8 mouse cellular contexts compared by ENCODE assay signal in genomic region chr19:6306137-6306551, GRCm38 (mm10). TPM values are rescaled to one million over a fixed set of nuclear protein-coding genes. Genes with fewer than 3 reads are reported as not detected.
DNase-seq lines count a peak whose midpoint lies in the region; ATAC-seq and TF ChIP-seq lines count a peak whose summit lies in the region.

Gene Cdc42bpg (plus strand): TSS chr19:6306456.

- H3K4me1 ChIP-seq in MEL (ENCODE audit: control insufficient read depth in 1 of 2, insufficient read depth in 2 of 2, low read length in 2 of 2) = peaks cover 12 to 18% of the 10 kb centered on the region in 2 experiments
- peaks cover 7% of the 10 kb centered on the region for H3K4me1 ChIP-seq in forebrain, embryonic 12.5 days

- no peaks in the 10 kb centered on the region for H3K9me3 ChIP-seq in MEL (replicated peaks; ENCODE audit: insufficient read depth, low read length)
- no peaks in the 10 kb centered on the region for H3K9me3 ChIP-seq in forebrain, embryonic 12.5 days

- no peaks in the 10 kb centered on the region for H3K27me3 ChIP-seq in MEL (ENCODE audit: control insufficient read depth in 1 of 2, insufficient read depth in 2 of 2, low read length in 2 of 2)
- H3K27me3 ChIP-seq in forebrain, embryonic 12.5 days = no peaks in the 10 kb centered on the region

- no peak; a peak in 1 of 4 replicates for TF ChIP-seq POLR2A in MEL (IDR thresholded peaks at IDR 0.05; ENCODE audit: control insufficient read depth in 1 of 2, insufficient read depth in 1 of 2, low read depth in 1 of 2, low read length in 2 of 2, poor library complexity in 1 of 2)

- peak within 1 kb of the TSS; percentile 64 for H3K27ac ChIP-seq in MEL (ENCODE audit: control insufficient read depth, low read depth, low read length)
- peak within 1 kb of the TSS; percentile 56; the same call in 1 of the 2 replicates for H3K27ac ChIP-seq in forebrain, embryonic 12.5 days

- H3K79me2 ChIP-seq in MEL (ENCODE audit: control insufficient read depth, insufficient read depth, low read length, poor library complexity) = no peaks in the 10 kb centered on the region; the same call in 1 of the 2 replicates

- ATAC-seq in forebrain, embryonic 12.5 days (ENCODE audit: low FRiP score) = peak; percentile 69

- WGBS in forebrain, embryonic 12.5 days = 2% methylated on average over 26 of the region's 38 CpGs
- WGBS in large intestine, adult 2 months = under 1% methylated on average over 38 of the region's 38 CpGs

- H3K36me3 ChIP-seq in MEL (ENCODE audit: control insufficient read depth in 1 of 2, insufficient read depth in 2 of 2, low read length in 2 of 2) = peaks cover 0 to 18% of the 10 kb centered on the region in 2 experiments; a peak in 2 of 4 replicates
- 0 out of 2 replicates have a peak, but pooled peaks cover 5% of the 10 kb centered on the region for H3K36me3 ChIP-seq in forebrain, embryonic 12.5 days (replicated peaks)

- TF ChIP-seq CTCF in MEL (IDR thresholded peaks at IDR 0.05 in 2 of 3, conservative IDR thresholded peaks at IDR 0.05 in 1 of 3; ENCODE audit: control insufficient read depth in 1 of 3, insufficient read depth in 1 of 3, low read depth in 2 of 3, low read length in 3 of 3, poor library complexity in 1 of 3, severe bottlenecking in 1 of 3) = no peak

- no peak for TF ChIP-seq EP300 in MEL (IDR thresholded peaks at IDR 0.05; ENCODE audit: low read depth in 1 of 2, low read length in 2 of 2)

- peak within 1 kb of the TSS; percentile 76 for H3K9ac ChIP-seq in MEL (ENCODE audit: control insufficient read depth, low read depth, low read length, poor library complexity, severe bottlenecking)
- peak within 1 kb of the TSS; percentile 62 for H3K9ac ChIP-seq in forebrain, embryonic 12.5 days

- H3K4me3 ChIP-seq in MEL (ENCODE audit: control insufficient read depth in 1 of 2, insufficient read depth in 1 of 2, low read depth in 2 of 2, low read length in 2 of 2) = peak within 1 kb of the TSS; percentile 66 to 73
- peak within 1 kb of the TSS; percentile 67 for H3K4me3 ChIP-seq in forebrain, embryonic 12.5 days (replicated peaks)

- peak; percentile 80 for DNase-seq in MEL (ENCODE audit: low read depth, low spot score)
- peak; percentile 65 for DNase-seq in c-Kit-positive CD71-positive TER-119-negative erythroid progenitor cells, embryonic 14.5 days (ENCODE audit: low read depth)
- DNase-seq in heart, postnatal 25 days (ENCODE audit: low spot score) = peak; percentile 76
- no peak for DNase-seq in large intestine, adult 2 months (ENCODE audit: low read depth, low spot score)
- peak; percentile 69 for DNase-seq in mesoderm, embryonic 11.5 days (ENCODE audit: low read depth, low spot score)
- DNase-seq in right cerebral cortex, postnatal 4 days = peak; percentile 53
- DNase-seq in yolk sac, embryonic 10.5 days (ENCODE audit: low spot score) = peak; percentile 94

- intact Hi-C loops in heart, postnatal 25 days (cut with DNase I) = loop anchor here (2.0 kb wide), 1 partner anchor 25 kb away; no protein-coding TSS in a partner anchor

- peak within 1 kb of the TSS; percentile 77 for H3K4me2 ChIP-seq in forebrain, embryonic 12.5 days

- no peak for TF ChIP-seq RAD21 in MEL (IDR thresholded peaks at IDR 0.05; ENCODE audit: low read depth, low read length)

TF ChIP-seq in MEL, 35 proteins besides CTCF, POLR2A, EP300 and RAD21:
- peak; percentile 85 for TF ChIP-seq HCFC1 (IDR thresholded peaks at IDR 0.05; ENCODE audit: low read depth, low read length)
- no peak for TF ChIP-seq MAFK (IDR thresholded peaks at IDR 0.05; ENCODE audit: borderline replicate concordance, low read depth, low read length)
- no peak for TF ChIP-seq ZC3H11A (IDR thresholded peaks at IDR 0.05; ENCODE audit: low read depth, low read length)
- no peak for TF ChIP-seq E2F4 (IDR thresholded peaks at IDR 0.05; ENCODE audit: borderline replicate concordance, low read depth, low read length)
- TF ChIP-seq MXI1 (IDR thresholded peaks at IDR 0.05; ENCODE audit: low read depth, low read length) = no peak
- 0 out of 2 replicates have a peak, but pooled peaks have one; percentile 11 for TF ChIP-seq SIN3A (IDR thresholded peaks at IDR 0.05; ENCODE audit: low read length)
- no peak for TF ChIP-seq TBP (IDR thresholded peaks at IDR 0.05; ENCODE audit: low read depth, low read length)
- TF ChIP-seq ELF1 (IDR thresholded peaks at IDR 0.05; ENCODE audit: low read depth, low read length) = peak; percentile 70

RNA-seq across cellular contexts. Expression of gene Cdc42bpg, which starts in this region (rescaled TPM):
- total RNA-seq in MEL (2012; rRNA removed) = 2.0 and 2.6 TPM in 2 replicates
- 1 to 10 TPM in 1 of 2 experiments, not detected in 1; 4.5 TPM for polyA plus RNA-seq in MEL (2012; ENCODE audit: insufficient read depth in 1 of 2, insufficient read length in 2 of 2, low read depth in 1 of 2, low replicate concordance in 2 of 2, missing spikeins in 1 of 2)
- polyA plus RNA-seq in forebrain, embryonic 12.5 days (2016; fragmentation: Nextera tagmentation; extraction: Ambion mirVana) = 0.36 and 0.38 TPM in 2 replicates
- 10 to 100 TPM in 1 of 2 experiments, 1 to 10 TPM in 1; 9.4 to 12.0 TPM for total RNA-seq in heart, postnatal 25 days (2021)
- 20.7 and 32.6 TPM in 2 replicates for polyA plus RNA-seq in large intestine, adult 2 months (2012; rRNA removed)

Comparison
In these comparisons a context has a peak if more than half of its experiments do, and no peak if none do; other contexts are left out.
1. Peak in ATAC-seq, H3K4me3 ChIP-seq, H3K27ac ChIP-seq, H3K9ac ChIP-seq and H3K4me2 ChIP-seq in forebrain, embryonic 12.5 days; RNA of the gene not detected or under 1 TPM.